Mouse (Mus musculus) ES-E14 (cell line): Measurements from ENCODE around the gene Sbf2. TPM values are rescaled to one million over a fixed set of nuclear protein-coding genes. Genes with fewer than 3 reads are reported as not detected.
A peak's percentile ranks its signal among the peaks of the same experiment; 100 is the strongest.

ENCODE experiments used
- DNase-seq: peaks from one replicate; pipeline ENCODE4 v3.0.0-alpha.2; 2013; ENCODE audit warnings: low read depth, low spot score
- H3K27ac ChIP-seq: 2 replicates; pipeline ENCODE4 v1.5.1; 2012; ENCODE audit warnings: low read depth, mild to moderate bottlenecking, low read length, moderate library complexity, mixed read lengths; ENCODE audit not compliant: poor library complexity, insufficient read depth, severe bottlenecking
- H3K36me3 ChIP-seq: 2 replicates; pipeline ENCODE4 v1.6.1; 2012; ENCODE audit warnings: mild to moderate bottlenecking, low read length, moderate library complexity, mixed read lengths; ENCODE audit not compliant: control insufficient read depth, poor library complexity, insufficient read depth, severe bottlenecking
- H3K4me1 ChIP-seq, 2 experiments: fragments of 150-350 bp in 1 of 2; sonication (generic) in 1 of 2; 2 replicates each; pipeline ENCODE4 v1.6.1; 2012; ENCODE audit warnings: low read length in 2 of 2, mild to moderate bottlenecking in 1 of 2, mixed read lengths in 1 of 2; ENCODE audit not compliant: control insufficient read depth in 2 of 2, insufficient read depth in 2 of 2, poor library complexity in 1 of 2
- H3K4me3 ChIP-seq, 2 experiments: fragments of 150-350 bp in 1 of 2; sonication (generic) in 1 of 2; 2 replicates each; pipeline ENCODE4 v1.5.1; 2012; ENCODE audit warnings: low read length in 2 of 2, low read depth in 1 of 2, mild to moderate bottlenecking in 1 of 2, mixed read lengths in 1 of 2; ENCODE audit not compliant: insufficient read depth in 1 of 2, poor library complexity in 1 of 2, severe bottlenecking in 1 of 2
- H3K9ac ChIP-seq: 2 replicates; pipeline ENCODE4 v1.6.1; 2012; ENCODE audit warnings: low read depth, mild to moderate bottlenecking, low read length, mixed read lengths; ENCODE audit not compliant: poor library complexity, insufficient read depth, severe bottlenecking
- H3K9me3 ChIP-seq: fragments of 150-350 bp; sonication (generic); 2 replicates; pipeline ENCODE4 v1.6.1; 2012; ENCODE audit warnings: low read depth, mild to moderate bottlenecking, low read length; ENCODE audit not compliant: control insufficient read depth, insufficient read depth
- CHD2 ChIP-seq: IDR thresholded peaks from 2 replicates; pipeline ENCODE4 v1.6.1; 2014; ENCODE audit warnings: mild to moderate bottlenecking, low read depth, low read length, inconsistent platforms
- HCFC1 ChIP-seq: IDR thresholded peaks from 2 replicates; pipeline ENCODE4 v1.6.1; 2012; ENCODE audit warnings: low read length, inconsistent platforms, borderline replicate concordance; ENCODE audit not compliant: insufficient read depth
- MAFK ChIP-seq: IDR thresholded peaks from 2 replicates; pipeline ENCODE4 v1.6.1; 2014; ENCODE audit warnings: mild to moderate bottlenecking, low read depth, low read length, inconsistent platforms; ENCODE audit not compliant: insufficient read depth
- ZC3H11A ChIP-seq: IDR thresholded peaks from 2 replicates; pipeline ENCODE4 v1.6.1; 2012; ENCODE audit warnings: low read depth, mild to moderate bottlenecking, inconsistent platforms, low read length, borderline replicate concordance
- ZNF384 ChIP-seq: IDR thresholded peaks from 2 replicates; pipeline ENCODE4 v1.6.1; 2012; ENCODE audit warnings: low read depth, low read length, inconsistent platforms
- in situ Hi-C, 2 experiments: fragments of 600-800 bp; cut with MboI; formaldehyde crosslinking; loops; one replicate each; pipeline ENCODE4 v1.15.1; 2025; ENCODE audit warnings: low sequenced_read_pairs in 2 of 2, inconsistent platforms in 1 of 2; ENCODE audit not compliant: unreplicated experiment in 2 of 2
- total RNA-seq: library from RNA; depleted of rRNA; stranded (reverse); fragments of 300-350 nt; gene quantifications from 2 replicates; pipeline ENCODE4 v1.2.3, GENCODE M21; 2012

The Sbf2 gene
- total RNA-seq, 1 experiment, result 17.4 TPM

DNA sequence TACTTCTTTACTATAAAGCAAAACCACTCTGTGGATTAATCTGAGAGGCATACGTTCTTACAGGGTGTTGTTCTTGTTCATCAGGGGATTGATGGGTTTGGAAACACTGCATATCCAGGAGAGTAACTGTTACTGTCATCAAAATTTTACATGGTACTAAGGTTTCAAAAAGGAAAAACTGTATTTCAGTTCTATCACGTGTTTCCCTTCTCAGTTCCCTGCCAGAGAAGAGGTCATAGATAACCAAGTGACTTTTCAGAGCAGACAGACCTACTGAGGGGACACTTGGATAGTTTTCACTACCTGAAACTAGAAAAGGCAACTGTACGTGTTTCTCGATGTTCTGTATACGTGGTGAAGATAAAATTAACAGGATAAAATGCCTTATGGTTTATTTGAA is 123.7 kb downstream of the Sbf2 start:
- Histone ChIP-seq H3K4me3 (no peak overlapping the region), H3K4me1 (no peaks in the 10 kb centered on the region), H3K36me3 (no peaks in the 10 kb centered on the region), H3K9me3 (no peaks in the 10 kb centered on the region), H3K27ac (no peak overlapping the region), H3K9ac (no peak overlapping the region)
- DNase-seq, result no peak
- in situ Hi-C loops, result no loop called here
- TF ChIP-seq ZNF384 (no peak), MAFK (no peak), CHD2 (no peak), HCFC1 (no peak), ZC3H11A (no peak)

DNA sequence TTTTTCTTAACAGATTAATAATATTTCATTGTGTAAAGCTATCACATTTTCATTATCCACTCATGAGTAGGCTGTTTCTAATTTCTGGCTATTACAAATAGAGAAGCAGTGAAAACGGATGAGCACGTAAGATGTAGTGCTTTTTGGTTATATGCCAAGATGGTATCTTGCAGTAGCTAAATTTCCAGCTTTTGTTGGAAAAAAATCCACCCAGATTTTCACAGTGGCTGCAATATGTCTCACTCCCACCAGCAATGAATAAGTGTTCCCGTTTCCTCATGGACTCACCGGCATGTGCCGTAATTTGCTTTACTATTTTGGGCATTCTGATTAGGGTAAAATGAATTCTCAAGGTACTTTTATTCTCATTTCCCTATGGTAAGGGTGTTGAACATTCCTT is 129.7 kb downstream of the Sbf2 start:
- H3K9ac ChIP-seq, result no peak overlapping the region
- H3K4me3 ChIP-seq, result no peak overlapping the region
- TF ChIP-seq MAFK, result no peak
- no peak for TF ChIP-seq CHD2
- no peak for TF ChIP-seq ZC3H11A
- no peak for TF ChIP-seq HCFC1
- TF ChIP-seq ZNF384, result no peak
- H3K27ac ChIP-seq, result no peak overlapping the region
- in situ Hi-C loops, result no loop called here
- no peaks in the 10 kb centered on the region for H3K9me3 ChIP-seq
- H3K4me1 ChIP-seq, result no peaks in the 10 kb centered on the region
- no peaks in the 10 kb centered on the region for H3K36me3 ChIP-seq
- no peak for DNase-seq

DNA sequence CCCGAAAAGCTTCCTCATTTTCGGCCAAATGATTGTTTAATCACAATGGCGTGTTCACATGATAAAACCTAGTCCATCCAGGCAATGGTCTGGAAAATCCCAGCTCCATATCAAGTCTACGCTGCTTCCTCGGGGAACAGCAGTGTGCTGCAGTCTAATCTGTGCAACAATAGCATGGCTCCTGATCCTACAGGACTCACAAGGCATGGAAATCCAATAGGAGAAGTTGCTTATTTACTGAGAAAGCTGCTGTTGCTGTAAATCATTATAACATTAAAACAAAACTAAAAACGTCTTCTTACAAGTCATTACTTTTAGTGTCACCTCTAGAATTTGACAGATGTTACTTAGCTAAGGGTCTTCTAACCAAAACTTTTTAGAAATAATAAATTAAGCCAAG is 143.7 kb downstream of the Sbf2 start:
- Histone ChIP-seq H3K36me3 (no peaks in the 10 kb centered on the region), H3K4me3 (no peak overlapping the region), H3K9ac (no peak overlapping the region), H3K4me1 (no peaks in the 10 kb centered on the region), H3K27ac (no peak overlapping the region), H3K9me3 (no peaks in the 10 kb centered on the region)
- DNase-seq, result no peak
- no peak for TF ChIP-seq ZNF384
- in situ Hi-C loops, result loop anchor here in 1 of 2 experiments (10.0 kb wide), 1 partner anchor 56 kb away; no protein-coding TSS in a partner anchor

DNA sequence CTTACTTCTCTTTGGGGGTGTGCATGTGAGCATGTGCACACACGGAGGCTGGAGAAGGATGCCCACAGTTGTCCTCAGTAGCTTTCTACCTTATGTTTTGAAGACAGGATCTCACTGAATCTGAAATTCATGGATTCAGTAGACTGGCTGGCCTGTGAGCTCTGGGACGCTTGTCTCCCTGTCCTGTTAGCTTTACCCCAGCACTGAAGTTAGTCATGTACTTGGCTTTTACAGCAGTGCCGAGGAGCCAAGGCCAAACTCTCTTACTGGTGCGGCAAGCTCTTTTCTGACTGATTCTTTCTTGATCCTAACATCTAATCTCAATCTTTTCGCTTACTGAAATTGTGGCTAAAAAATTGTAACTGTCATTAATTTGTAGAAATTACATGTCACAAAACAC is 151.3 kb downstream of the Sbf2 start:
- in situ Hi-C loops, result no loop called here
- no peak overlapping the region for H3K9ac ChIP-seq
- DNase-seq, result no peak
- no peak overlapping the region for H3K4me3 ChIP-seq
- H3K4me1 ChIP-seq, result no peaks in the 10 kb centered on the region
- H3K36me3 ChIP-seq, result no peaks in the 10 kb centered on the region
- H3K27ac ChIP-seq, result no peak overlapping the region
- no peaks in the 10 kb centered on the region for H3K9me3 ChIP-seq
- TF ChIP-seq ZNF384 (no peak), ZC3H11A (no peak), CHD2 (no peak), MAFK (no peak), HCFC1 (no peak)

DNA sequence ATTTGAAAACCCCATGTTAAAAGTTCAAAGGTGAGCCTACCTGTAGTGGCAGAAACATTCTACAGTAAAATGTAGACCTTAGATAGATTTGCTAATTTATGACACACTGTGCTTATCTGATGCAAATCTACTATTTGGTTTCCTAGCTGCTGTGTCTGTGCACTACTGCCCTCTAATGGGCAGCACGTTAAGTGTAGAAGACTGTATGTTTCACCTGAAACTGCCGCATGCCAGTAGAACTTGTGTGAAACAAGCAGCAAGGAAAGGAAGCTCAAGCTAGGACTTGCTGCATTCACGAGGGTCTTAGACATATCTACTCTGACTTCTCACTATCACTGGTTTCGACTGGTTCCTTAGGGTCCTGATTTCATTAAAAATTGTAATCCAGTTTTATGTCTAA is 182.4 kb downstream of the Sbf2 start:
- in situ Hi-C loops, result no loop called here
- Histone ChIP-seq H3K27ac (no peak overlapping the region), H3K4me3 (no peak overlapping the region), H3K9me3 (no peaks in the 10 kb centered on the region), H3K4me1 (no peaks in the 10 kb centered on the region), H3K9ac (no peak overlapping the region), H3K36me3 (no peaks in the 10 kb centered on the region)
- DNase-seq, result peak; percentile 43
- TF ChIP-seq ZC3H11A (no peak), ZNF384 (no peak), HCFC1 (no peak), MAFK (no peak), CHD2 (no peak)
